Mouse (Mus musculus) gastrocnemius, adult 2 months (tissue): ENCODE measurements around the gene Gnao1. TPM values are rescaled to one million over a fixed set of nuclear protein-coding genes. Genes with fewer than 3 reads are reported as not detected.
A peak's percentile ranks its signal among the peaks of the same experiment; 100 is the strongest.

ENCODE experiments used
- DNase-seq: peaks from one replicate; pipeline ENCODE4 v3.0.0; 2022
- H3K27ac ChIP-seq: fragments of 200-600 bp; 2 replicates; pipeline ENCODE4 v1.8.1; 2022; ENCODE audit warnings: mild to moderate bottlenecking
- H3K4me3 ChIP-seq: fragments of 200-600 bp; 2 replicates; pipeline ENCODE4 v1.8.1; 2022; ENCODE audit warnings: mild to moderate bottlenecking, moderate library complexity
- CTCF ChIP-seq: fragments of 200-600 bp; IDR thresholded peaks from 2 replicates; pipeline ENCODE4 v1.8.1; 2022; ENCODE audit warnings: antibody characterized with exemption, mild to moderate bottlenecking, moderate library complexity
- intact Hi-C: fragments of 180-260 bp; cut with DNase I; formaldehyde crosslinking; loops from one replicate; pipeline ENCODE4 v1.15.1; 2025
- total RNA-seq, 2 experiments: library from RNA; stranded (reverse); gene quantifications; 2 replicates each; pipeline ENCODE4 v1.2.3; 2021

The Gnao1 gene
- total RNA-seq, 2 experiments from 2014 or later, result 7.5 to 7.7 TPM

- no peak for TF ChIP-seq CTCF
- intact Hi-C loops, result no loop called here
- DNase-seq, result no peak
- no peak overlapping the region for H3K4me3 ChIP-seq
- H3K27ac ChIP-seq, result 0 out of 2 replicates have a peak overlapping the region, but pooled peaks have one; percentile 5
Measured at GRCm38 (mm10) chr8:93941636-93942054, 131.9 kb downstream of the Gnao1 start.

DNA sequence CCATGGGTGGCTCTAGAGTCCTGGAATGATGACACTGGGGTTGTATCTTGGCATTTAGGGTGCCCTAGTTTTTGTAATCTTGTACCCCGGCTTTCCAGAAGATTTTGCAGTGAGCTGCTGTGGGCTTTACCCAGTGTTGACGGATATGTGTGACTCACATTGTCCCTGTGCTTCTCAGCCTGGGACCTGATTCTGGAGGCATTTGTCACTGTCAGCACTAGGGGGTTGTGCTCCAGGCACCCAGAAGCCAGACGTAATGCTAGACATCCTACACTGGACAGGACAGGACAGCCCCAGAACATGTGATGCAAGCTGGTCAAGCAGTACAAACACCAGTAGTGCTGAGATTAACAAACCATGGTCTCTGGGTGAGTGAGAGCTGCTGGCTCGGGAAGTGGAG lies 136.0 kb downstream of the Gnao1 start:
- intact Hi-C loops, result no loop called here
- DNase-seq, result no peak
- Histone ChIP-seq H3K4me3 (no peak overlapping the region), H3K27ac (no peak overlapping the region)
- no peak for TF ChIP-seq CTCF

DNA sequence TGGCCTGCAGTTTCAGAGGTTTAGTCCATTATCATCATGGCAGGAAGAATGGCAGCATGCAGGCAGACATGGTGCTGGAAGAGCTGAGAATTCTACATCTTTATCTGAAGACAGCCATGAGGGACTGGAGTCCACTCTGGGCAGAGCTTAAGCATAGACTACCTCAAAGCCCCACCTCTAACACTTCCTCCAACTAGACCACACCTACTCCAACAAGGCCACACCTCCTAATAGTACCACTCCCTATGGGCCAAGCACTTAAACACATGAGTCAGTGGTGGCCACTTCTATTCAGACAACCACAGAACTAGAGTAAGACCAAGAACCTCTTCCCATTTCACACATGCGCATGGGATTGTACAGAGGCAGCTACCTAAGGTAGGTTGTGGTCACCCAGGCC lies 136.6 kb downstream of the Gnao1 start:
- no peak overlapping the region for H3K4me3 ChIP-seq
- intact Hi-C loops, result no loop called here
- no peak for DNase-seq
- TF ChIP-seq CTCF, result no peak
- no peak overlapping the region for H3K27ac ChIP-seq

GRCm38 (mm10) chr8:93950133-93950532 lies 140.4 kb downstream of the Gnao1 start:
- intact Hi-C loops, result no loop called here
- Histone ChIP-seq H3K27ac (no peak overlapping the region), H3K4me3 (no peak overlapping the region)
- TF ChIP-seq CTCF, result no peak
- no peak for DNase-seq

DNA sequence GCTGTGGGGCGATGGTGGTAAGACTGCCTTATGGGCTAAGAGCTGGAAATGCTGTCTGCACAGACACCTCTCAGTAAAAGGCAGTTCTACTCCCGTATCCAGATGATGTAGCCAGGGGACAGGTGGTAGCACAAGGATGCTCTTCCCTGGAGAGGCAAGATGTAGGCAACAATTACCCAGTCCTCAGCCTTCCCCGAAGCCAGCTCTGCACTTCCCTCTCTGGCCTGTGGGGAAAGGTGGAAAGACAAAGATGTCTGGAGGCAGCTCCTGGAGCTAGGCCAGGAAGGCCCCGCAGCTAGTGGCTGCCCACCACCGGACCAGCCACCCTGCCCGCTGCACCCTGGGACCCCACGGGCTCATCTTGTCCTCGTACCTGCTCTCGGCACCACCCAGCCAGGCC lies 142.7 kb downstream of the Gnao1 start:
- no peak for TF ChIP-seq CTCF
- intact Hi-C loops, result no loop called here
- no peak for DNase-seq
- Histone ChIP-seq H3K4me3 (no peak overlapping the region), H3K27ac (no peak overlapping the region)

- DNase-seq, result no peak
- TF ChIP-seq CTCF, result no peak
- Histone ChIP-seq H3K27ac (no peak overlapping the region), H3K4me3 (no peak overlapping the region)
- intact Hi-C loops, result no loop called here
Measured at GRCm38 (mm10) chr8:93958402-93958801, 148.6 kb downstream of the Gnao1 start.

DNA sequence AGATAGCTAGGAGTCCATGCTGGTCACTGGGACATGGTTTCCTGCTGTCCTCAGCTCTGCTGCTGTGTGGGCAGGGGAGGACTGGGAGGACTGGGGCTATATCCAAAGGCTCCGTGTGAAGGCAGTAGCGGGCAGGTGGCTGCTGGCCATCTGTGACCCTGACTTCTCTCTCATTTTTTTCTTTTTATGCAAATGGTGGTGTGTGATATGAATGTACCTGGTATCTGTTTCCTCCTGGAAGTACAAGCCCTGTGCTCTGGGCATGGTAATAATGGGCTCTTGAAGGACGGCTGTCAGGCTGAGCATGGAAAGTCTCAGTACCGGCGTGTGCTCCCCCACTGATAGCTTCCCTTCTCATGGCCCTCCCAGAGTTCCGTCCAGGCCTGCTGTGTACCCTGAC lies 151.1 kb downstream of the Gnao1 start:
- TF ChIP-seq CTCF, result no peak
- no peak overlapping the region for H3K27ac ChIP-seq
- H3K4me3 ChIP-seq, result no peak overlapping the region
- intact Hi-C loops, result no loop called here
- DNase-seq, result no peak

- intact Hi-C loops, result no loop called here
- no peak overlapping the region for H3K4me3 ChIP-seq
- TF ChIP-seq CTCF, result no peak
- no peak for DNase-seq
- H3K27ac ChIP-seq, result no peak overlapping the region
Measured at GRCm38 (mm10) chr8:93968293-93968692, 158.5 kb downstream of the Gnao1 start.

- peak overlapping the region; percentile 2; the same call in 1 of the 2 replicates for H3K27ac ChIP-seq
- DNase-seq, result no peak
- no peak for TF ChIP-seq CTCF
- no peak overlapping the region for H3K4me3 ChIP-seq
- intact Hi-C loops, result no loop called here
Measured at GRCm38 (mm10) chr8:93969626-93970340, 160.0 kb downstream of the Gnao1 start.

- no peak for TF ChIP-seq CTCF
- no peak for DNase-seq
- intact Hi-C loops, result no loop called here
- no peak overlapping the region for H3K4me3 ChIP-seq
- no peak overlapping the region for H3K27ac ChIP-seq
Measured at GRCm38 (mm10) chr8:93971451-93971850, 161.7 kb downstream of the Gnao1 start.

DNA sequence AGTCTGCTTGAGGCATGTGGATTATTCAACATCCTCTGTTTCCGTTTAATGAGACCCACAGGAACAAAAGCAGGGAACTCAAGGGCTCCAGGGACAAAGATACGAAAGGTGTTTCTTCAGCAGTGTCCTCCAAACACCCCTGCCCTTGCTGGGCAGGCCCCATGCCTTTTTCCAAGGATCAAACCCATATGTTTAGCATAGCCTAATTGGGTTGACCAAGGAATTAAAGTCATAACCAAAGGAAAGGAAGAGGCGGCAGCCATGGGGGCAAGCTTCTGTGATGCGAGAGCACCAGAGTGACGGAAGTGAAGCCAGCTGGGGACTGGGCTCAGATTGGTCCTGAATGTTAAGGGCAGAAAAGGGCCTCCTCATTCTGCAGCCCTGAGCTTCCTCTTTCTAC lies 162.4 kb downstream of the Gnao1 start:
- Histone ChIP-seq H3K27ac (no peak overlapping the region), H3K4me3 (no peak overlapping the region)
- no peak for TF ChIP-seq CTCF
- DNase-seq, result no peak
- intact Hi-C loops, result no loop called here

- DNase-seq, result no peak
Measured at GRCm38 (mm10) chr8:93972971-93973734, 163.4 kb downstream of the Gnao1 start.

GRCm38 (mm10) chr8:93973831-93974375 lies 164.1 kb downstream of the Gnao1 start:
- intact Hi-C loops, result no loop called here
- no peak for DNase-seq
- no peak overlapping the region for H3K27ac ChIP-seq
- no peak for TF ChIP-seq CTCF
- no peak overlapping the region for H3K4me3 ChIP-seq

More at GRCm38 (mm10) chr8:93972971-93973734, 163.4 kb downstream of the Gnao1 start:
- intact Hi-C loops, result no loop called here
- no peak for TF ChIP-seq CTCF
- H3K27ac ChIP-seq, result no peak overlapping the region
- H3K4me3 ChIP-seq, result no peak overlapping the region
